Mouse (Mus musculus) 3T3-L1 (cell line): ENCODE results near the gene Usp5.
"Not testable (repeated sequence)": the region's sequence is repeated elsewhere in the genome, so short reads cannot be mapped to it uniquely, and the experiment has no call there.

Experiments used
- DNase-seq: peaks from one replicate; pipeline ENCODE4 v3.0.0-alpha.2; 2015; ENCODE audit warnings: low read depth, low spot score

Gene Usp5

GRCm38 (mm10) chr6:124811701-124812560, 17.4 kb downstream of the Usp5 start:
- DNase-seq, result no peak

- peak; percentile 24 for DNase-seq
Observed at GRCm38 (mm10) chr6:124811403-124811665, 17.9 kb downstream of the Usp5 start.

GRCm38 (mm10) chr6:124810566-124811402, 18.5 kb downstream of the Usp5 start:
- DNase-seq, result peak; percentile 18

- peak; percentile 61 for DNase-seq
Observed at GRCm38 (mm10) chr6:124809775-124810538, 19.3 kb downstream of the Usp5 start.

- DNase-seq, result peak; percentile 91
Observed at GRCm38 (mm10) chr6:124809052-124809774, 20.1 kb downstream of the Usp5 start.

- DNase-seq, result peak; percentile 83
Observed at GRCm38 (mm10) chr6:124808358-124809012, 20.8 kb downstream of the Usp5 start, which contains the start of gene Spsb2. Spsb2 (plus strand) TSS chr6:124808661.

GRCm38 (mm10) chr6:124807986-124808357, 21.3 kb downstream of the Usp5 start:
- no peak for DNase-seq

GRCm38 (mm10) chr6:124807366-124807765, 21.9 kb downstream of the Usp5 start:
- DNase-seq, result peak; percentile 68

GRCm38 (mm10) chr6:124806446-124807140, 22.7 kb downstream of the Usp5 start:
- no peak for DNase-seq

GRCm38 (mm10) chr6:124805341-124806321, 23.7 kb downstream of the Usp5 start:
- DNase-seq, result peak; percentile 99

GRCm38 (mm10) chr6:124804341-124804740, 24.9 kb downstream of the Usp5 start:
- no peak for DNase-seq

GRCm38 (mm10) chr6:124803691-124804090, 25.6 kb downstream of the Usp5 start:
- not testable (repeated sequence) for DNase-seq

- no peak for DNase-seq
Observed at GRCm38 (mm10) chr6:124803061-124803460, 26.2 kb downstream of the Usp5 start.

GRCm38 (mm10) chr6:124802400-124802799, 26.9 kb downstream of the Usp5 start:
- not testable (repeated sequence) for DNase-seq

GRCm38 (mm10) chr6:124796200-124796599, 33.1 kb downstream of the Usp5 start:
- DNase-seq, result peak; percentile 60

- DNase-seq, result no peak
Observed at GRCm38 (mm10) chr6:124795781-124796180, 33.5 kb downstream of the Usp5 start.

- DNase-seq, result no peak
Observed at GRCm38 (mm10) chr6:124791911-124792310, 37.4 kb downstream of the Usp5 start.

GRCm38 (mm10) chr6:124790121-124790520, 39.2 kb downstream of the Usp5 start:
- DNase-seq, result no peak

GRCm38 (mm10) chr6:124789519-124789918, 39.8 kb downstream of the Usp5 start:
- peak; percentile 35 for DNase-seq
